Mouse (Mus musculus) CD4-positive helper T cell, adult 2 months (primary cell): ENCODE results near the gene Olfr449.

Experiments used
- DNase-seq: peaks from one replicate; pipeline ENCODE4 v3.0.0-alpha.2; 2012; ENCODE audit warnings: low read depth, missing footprints, low spot score

The Olfr449 gene

GRCm38 (mm10) chr6:42834084-42834483, at the start of gene Olfr449:
TSS of gene Olfr449 (plus strand) at chr6:42834384.
- no peak for DNase-seq

- no peak for DNase-seq
Observed at GRCm38 (mm10) chr6:42784793-42785192, 49.4 kb upstream of the Olfr449 start, which contains the start of gene Olfr452. TSS of gene Olfr452 (plus strand) at chr6:42785093.

- no peak for DNase-seq
Observed at GRCm38 (mm10) chr6:42790247-42790948, 43.8 kb upstream of the Olfr449 start.

- DNase-seq: no peak
Observed at GRCm38 (mm10) chr6:42790949-42791556, 43.1 kb upstream of the Olfr449 start.

GRCm38 (mm10) chr6:42794982-42795381, 39.2 kb upstream of the Olfr449 start:
- DNase-seq: no peak

GRCm38 (mm10) chr6:42811639-42812038, 22.5 kb upstream of the Olfr449 start, which contains the start of gene Olfr450:
TSS of gene Olfr450 (plus strand) at chr6:42811939.
- DNase-seq: peak; percentile 8

- DNase-seq: peak; percentile 18
Observed at GRCm38 (mm10) chr6:42860222-42860819, 26.1 kb downstream of the Olfr449 start.

- no peak for DNase-seq
Observed at GRCm38 (mm10) chr6:42869695-42870094, 35.5 kb downstream of the Olfr449 start.

GRCm38 (mm10) chr6:42876323-42876722, 42.1 kb downstream of the Olfr449 start:
- no peak for DNase-seq
